Mouse (Mus musculus) left cerebral cortex, adult 18-20 months (tissue): ENCODE data around the gene Ell. TPM values are rescaled to one million over a fixed set of nuclear protein-coding genes. Genes with fewer than 3 reads are reported as not detected.

Experiments used
- DNase-seq, 2 experiments: peaks; one replicate each; pipeline ENCODE4 v3.0.0; 2021 to 2022; ENCODE audit warnings: low spot score in 2 of 2, mixed read lengths in 1 of 2
- total RNA-seq, 2 experiments: library from RNA; stranded (reverse); gene quantifications; 2 replicates each; pipeline ENCODE4 v1.2.3; 2021

The Ell gene
- total RNA-seq, 2 experiments from 2014 or later: 19.0 to 21.6 TPM

- no peak for DNase-seq
Measured at GRCm38 (mm10) chr8:70638752-70639151, 99.5 kb downstream of the Ell start.

Other genes with a start within 250 kb of the Ell start
- gene Ddx49, start 237.0 kb upstream of the Ell start, total RNA-seq: 10 to 100 TPM; 42.0 to 49.1 TPM
- 100 to 1,000 TPM; 141 to 145 TPM for gene Cope, start 236.9 kb upstream of the Ell start, total RNA-seq
- 10 to 100 TPM; 86.4 to 94.3 TPM for gene Cers1, start 223.7 kb upstream of the Ell start, total RNA-seq
- 10 to 100 TPM; 16.4 to 19.1 TPM for gene Gdf1, start 209.6 kb upstream of the Ell start, total RNA-seq
- gene Upf1, start 186.2 kb upstream of the Ell start, total RNA-seq: 10 to 100 TPM; 64.1 to 73.7 TPM
- gene Comp, start 165.9 kb upstream of the Ell start, total RNA-seq: under 1 TPM; 0.30 to 0.33 TPM
- 100 to 1,000 TPM; 152 to 154 TPM for gene Crtc1, start 99.9 kb upstream of the Ell start, total RNA-seq
- gene Klhl26, start 62.5 kb upstream of the Ell start, total RNA-seq: 10 to 100 TPM; 43.7 to 44.4 TPM
- 100 to 1,000 TPM; 295 to 296 TPM for gene Tmem59l, start 52.1 kb upstream of the Ell start, total RNA-seq
- gene Crlf1, start 46.3 kb upstream of the Ell start, total RNA-seq: 1 to 10 TPM; 1.5 to 2.8 TPM
- gene Rex1bd, start 32.7 kb upstream of the Ell start, total RNA-seq: 100 to 1,000 TPM; 118 to 122 TPM
- 100 to 1,000 TPM; 924 to 953 TPM for gene Uba52, start 28.7 kb upstream of the Ell start, total RNA-seq
- 100 to 1,000 TPM; 407 to 421 TPM for gene Fkbp8, start 11.7 kb upstream of the Ell start, total RNA-seq
- 10 to 100 TPM; 44.8 to 46.4 TPM for gene Kxd1, start 11.5 kb upstream of the Ell start, total RNA-seq
- 10 to 100 TPM; 50.4 to 60.8 TPM for gene Isyna1, start 54.9 kb downstream of the Ell start, total RNA-seq
- 100 to 1,000 TPM; 250 to 264 TPM for gene Ssbp4, start 69.4 kb downstream of the Ell start, total RNA-seq
- gene Lrrc25, start 76.7 kb downstream of the Ell start, total RNA-seq: 1 to 10 TPM in 1 of 2 experiments, under 1 TPM in 1; 0.70 to 1.0 TPM
- not detected for gene Gdf15, start 93.0 kb downstream of the Ell start, total RNA-seq
- gene Pgpep1, start 120.9 kb downstream of the Ell start, total RNA-seq: 10 to 100 TPM; 11.6 to 17.9 TPM
- gene Lsm4, start 133.8 kb downstream of the Ell start, total RNA-seq: 10 to 100 TPM; 65.0 to 70.9 TPM
- gene Jund, start 159.5 kb downstream of the Ell start, total RNA-seq: 100 to 1,000 TPM; 221 to 289 TPM
- gene Iqcn, start 164.0 kb downstream of the Ell start, total RNA-seq: under 1 TPM; 0.09 to 0.16 TPM
- not detected for gene Gm3336, start 179.1 kb downstream of the Ell start, total RNA-seq
- gene Pde4c, start 184.3 kb downstream of the Ell start, total RNA-seq: 1 to 10 TPM; 1.6 to 3.4 TPM
- 100 to 1,000 TPM; 870 to 892 TPM for gene Rab3a, start 215.2 kb downstream of the Ell start, total RNA-seq
- 10 to 100 TPM; 31.3 to 31.4 TPM for gene Mpv17l2, start 221.5 kb downstream of the Ell start, total RNA-seq
- 100 to 1,000 TPM; 150 to 153 TPM for gene Pik3r2, start 237.3 kb downstream of the Ell start, total RNA-seq